Mouse (Mus musculus) granulocyte monocyte progenitor cell, adult 5-6 weeks (primary cell): ENCODE measurements around the gene Fam192a. TPM values are rescaled to one million over a fixed set of nuclear protein-coding genes. Genes with fewer than 3 reads are reported as not detected.

ENCODE experiments used
- ATAC-seq: replicated peaks from 2 replicates; pipeline ENCODE4 v1.8.0; 2016; ENCODE audit warnings: mild to moderate bottlenecking, moderate TSS enrichment, inconsistent platforms; ENCODE audit not compliant: poor library complexity, severe bottlenecking
- total RNA-seq, 2 experiments: library from RNA; stranded (forward) in 1 of 2; stranded (reverse) in 1 of 2; fragments of 200-712, 200-1000 nt in 1 of 2; fragments of >200 nt in 1 of 2; fragmentation: Nextera tagmentation in 1 of 2; gene quantifications; 2 replicates each; pipeline ENCODE4 v1.2.3; 2014 to 2017

Fam192a gene
- total RNA-seq (2014; fragmentation: Nextera tagmentation) (30.4 and 64.9 TPM in 2 replicates), total RNA-seq (2017) (84.6 and 99.4 TPM in 2 replicates)

GRCm38 (mm10) chr8:94601607-94602385 lies at the start of gene Fam192a, which contains the start of gene Rspry1:
Fam192a (minus strand) TSS chr8:94601997.
Rspry1 (plus strand) TSS chr8:94601937.
- peak; percentile 92 for ATAC-seq

GRCm38 (mm10) chr8:94649496-94649895 lies 47.7 kb upstream of the Fam192a start:
- no peak for ATAC-seq

GRCm38 (mm10) chr8:94646165-94646564 lies 44.4 kb upstream of the Fam192a start:
- ATAC-seq = no peak

- ATAC-seq = no peak
These were observed 43.4 kb upstream of the Fam192a start for GRCm38 (mm10) chr8:94645202-94645601.

GRCm38 (mm10) chr8:94641938-94642337 lies 40.1 kb upstream of the Fam192a start:
- no peak for ATAC-seq

- no peak for ATAC-seq
These were observed 39.4 kb upstream of the Fam192a start for GRCm38 (mm10) chr8:94641183-94641582.

- ATAC-seq = peak; percentile 98
These were observed 32.4 kb upstream of the Fam192a start for GRCm38 (mm10) chr8:94634211-94634610.

- ATAC-seq = no peak
These were observed 31.9 kb upstream of the Fam192a start for GRCm38 (mm10) chr8:94633564-94634194.

- ATAC-seq = no peak
These were observed 23.1 kb upstream of the Fam192a start for GRCm38 (mm10) chr8:94624885-94625284.

- 0 out of 2 replicates have a peak, but pooled peaks have one; percentile 15 for ATAC-seq
These were observed 5.3 kb upstream of the Fam192a start for GRCm38 (mm10) chr8:94607064-94607463.

- no peak for ATAC-seq
These were observed 2.2 kb upstream of the Fam192a start for GRCm38 (mm10) chr8:94604030-94604429.

- peak; percentile 5 for ATAC-seq
These were observed 804 bp upstream of the Fam192a start for GRCm38 (mm10) chr8:94602471-94603131.

GRCm38 (mm10) chr8:94601034-94601606 lies 677 bp downstream of the Fam192a start:
- peak; percentile 23 for ATAC-seq

- ATAC-seq = no peak
These were observed 1.3 kb downstream of the Fam192a start for GRCm38 (mm10) chr8:94600478-94600877.

GRCm38 (mm10) chr8:94594211-94594610 lies 7.6 kb downstream of the Fam192a start:
- ATAC-seq = peak; percentile 91

- ATAC-seq = no peak
These were observed 10.1 kb downstream of the Fam192a start for GRCm38 (mm10) chr8:94591691-94592090.

- ATAC-seq = peak; percentile 100
These were observed 17.5 kb downstream of the Fam192a start for GRCm38 (mm10) chr8:94584238-94584817.

- no peak for ATAC-seq
These were observed 19.2 kb downstream of the Fam192a start for GRCm38 (mm10) chr8:94582569-94582968.

GRCm38 (mm10) chr8:94581820-94582483 lies 19.8 kb downstream of the Fam192a start:
- no peak for ATAC-seq

GRCm38 (mm10) chr8:94575148-94575547 lies 26.6 kb downstream of the Fam192a start:
- ATAC-seq = no peak
